Mouse (Mus musculus): ENCODE results near the gene Macrod1.
A peak's percentile ranks its signal among the peaks of the same experiment; 100 is the strongest.

Macrod1 gene

DNA sequence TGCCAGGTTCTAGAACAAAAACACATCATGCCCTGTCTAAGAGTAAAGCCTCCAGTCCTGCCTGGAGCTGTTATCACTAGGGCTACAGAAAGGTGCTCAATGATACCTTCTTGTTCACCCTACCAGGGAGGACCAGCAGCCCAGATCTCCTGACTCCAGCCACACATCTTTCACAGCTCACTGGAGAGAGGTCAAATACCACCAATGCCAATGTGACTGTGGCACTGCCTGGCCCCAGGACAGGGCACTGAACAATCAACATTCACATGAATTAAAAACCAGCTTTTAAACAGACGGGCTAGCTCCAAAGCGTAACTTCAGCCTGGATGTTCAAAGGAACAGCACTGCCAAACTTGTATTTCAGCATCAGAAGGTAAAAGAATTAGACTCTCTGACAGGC, 179.4 kb downstream of the Macrod1 start:
- DNase-seq (ENCODE audit: low spot score in 2 of 2): no peak

DNA sequence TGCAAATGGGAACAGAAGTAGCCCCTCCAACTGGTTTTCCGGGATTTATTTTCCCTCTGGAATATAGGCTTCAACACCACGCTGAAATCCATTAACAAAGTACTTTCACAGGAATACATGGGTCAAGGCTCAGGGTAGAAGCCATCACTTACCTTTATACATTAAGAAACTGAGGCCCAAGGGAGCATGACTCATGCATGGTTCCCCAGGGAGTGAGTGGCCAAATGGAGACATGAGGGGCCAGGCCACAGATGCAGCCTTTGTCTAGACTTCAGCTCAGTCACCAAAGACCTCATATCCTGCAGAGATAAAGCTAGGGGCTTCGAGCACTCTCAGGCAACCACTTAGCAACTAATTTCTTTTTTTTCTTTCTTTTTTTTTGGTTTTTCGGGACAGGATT, 180.1 kb downstream of the Macrod1 start:
- DNase-seq (ENCODE audit: low spot score in 2 of 2): no peak

DNA sequence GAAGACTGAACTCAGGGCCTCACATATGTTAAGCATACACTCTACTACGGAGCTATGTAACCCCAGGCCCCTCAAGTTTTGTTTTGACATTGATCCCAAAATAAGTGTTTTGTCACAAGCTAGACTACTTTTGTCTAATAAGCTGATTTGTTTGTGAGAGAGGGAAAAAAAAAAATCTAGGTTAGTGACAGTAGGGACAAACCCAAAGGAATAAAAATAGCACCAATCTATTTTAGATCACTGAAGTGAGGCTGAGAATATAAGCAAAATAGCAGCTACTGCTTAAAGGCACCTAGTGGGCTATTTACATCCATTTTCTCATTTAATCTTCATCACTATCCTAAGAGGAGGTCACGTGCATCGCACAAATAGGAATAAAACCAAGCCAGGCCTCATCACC, 183.0 kb downstream of the Macrod1 start:
- no peak for DNase-seq (ENCODE audit: low spot score in 2 of 2)

DNA sequence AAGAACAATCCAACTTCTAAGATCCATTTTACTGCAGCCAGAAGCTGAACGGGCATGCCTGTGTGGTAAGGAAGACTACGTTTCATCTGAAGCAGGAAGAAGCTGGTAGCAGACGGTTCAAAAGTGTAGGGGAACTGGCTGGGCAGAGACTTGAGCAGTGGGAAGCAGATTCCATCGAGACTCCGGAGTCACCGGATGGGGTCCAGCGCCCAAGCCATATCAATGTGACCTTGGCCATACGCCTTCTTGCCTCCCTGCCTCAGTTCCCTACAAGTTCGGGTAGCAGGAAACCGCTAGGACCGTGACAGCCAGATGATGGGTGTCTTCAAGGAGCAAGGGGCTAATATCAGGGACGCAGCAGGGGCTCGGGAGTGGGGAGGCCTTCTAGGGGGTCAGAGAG, 183.7 kb downstream of the Macrod1 start:
- DNase-seq (ENCODE audit: low spot score in 2 of 2): peak in 1 of 2 experiments; percentile 17

DNA sequence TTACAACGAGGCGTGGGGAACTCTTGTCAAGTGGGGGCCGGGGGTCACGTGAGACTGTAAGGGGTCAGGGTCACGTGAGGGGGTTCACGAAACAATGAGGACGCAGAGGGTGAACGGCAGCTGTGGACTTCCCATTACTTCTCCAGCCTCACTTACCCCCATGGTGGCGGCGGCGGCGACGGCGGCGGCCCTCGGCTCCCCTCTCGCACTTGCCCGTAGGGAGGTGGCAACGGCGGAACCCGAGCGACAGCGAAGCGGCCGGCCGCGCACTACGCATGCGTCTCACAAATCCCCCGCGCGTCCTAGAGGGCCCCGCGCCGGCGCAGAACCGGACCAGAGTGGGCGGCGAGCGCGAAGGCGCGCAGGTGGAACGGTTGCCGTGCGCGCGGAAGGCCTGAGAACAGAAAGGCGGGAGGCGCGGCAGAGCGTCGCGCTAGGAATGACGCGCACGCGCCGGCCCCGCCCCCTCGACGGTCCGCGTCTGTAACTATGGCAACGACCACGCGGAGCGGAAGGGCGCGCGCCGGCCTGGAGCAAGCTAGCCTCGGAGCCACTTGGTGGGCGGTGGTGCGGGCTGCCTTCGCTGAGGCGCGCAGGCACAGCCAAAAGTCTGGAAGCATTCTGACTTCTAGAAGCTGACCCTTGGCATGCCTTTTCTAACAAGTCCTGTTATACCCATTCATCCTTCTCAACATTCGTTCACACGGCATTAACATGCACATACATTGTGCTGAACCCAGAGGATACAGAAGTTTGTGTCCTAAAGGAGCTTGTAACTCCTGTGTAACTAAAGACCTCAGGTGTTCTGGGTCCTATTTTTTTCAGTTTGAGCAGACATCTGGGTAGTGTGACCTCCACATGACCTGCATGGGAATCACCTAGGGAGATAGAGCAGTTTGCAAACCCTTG, 184.4 kb downstream of the Macrod1 start, which contains the start of gene Naa40:
Naa40 (minus strand) TSS at position 402 of the 909 bp plus-strand sequence.
- DNase-seq (ENCODE audit: low spot score in 2 of 2): peak; percentile 86 to 92

DNA sequence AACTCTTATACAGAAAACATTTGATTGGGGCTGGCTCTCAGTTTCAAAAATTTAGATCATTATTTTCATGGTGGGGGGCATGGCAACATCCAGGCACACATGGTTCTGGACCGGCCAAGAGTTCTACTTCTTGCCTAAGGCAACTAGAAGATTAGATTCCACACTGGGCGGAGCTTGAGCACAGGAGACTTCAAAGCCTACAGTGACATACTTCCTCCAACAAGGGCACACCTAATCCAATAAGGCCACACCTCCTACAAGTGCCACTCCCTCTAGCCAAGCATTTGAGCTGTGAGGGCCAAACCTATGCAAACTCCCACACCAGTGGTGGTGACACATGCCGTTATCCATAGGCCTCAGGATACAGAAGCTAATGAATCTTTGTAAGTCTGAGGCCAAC, 189.4 kb downstream of the Macrod1 start:
- DNase-seq (ENCODE audit: low spot score in 2 of 2): no peak
